Mouse (Mus musculus) cerebellum, adult 2 months (tissue): Measurements from ENCODE around the gene 4930404N11Rik. TPM values are rescaled to one million over a fixed set of nuclear protein-coding genes. Genes with fewer than 3 reads are reported as not detected.

Source experiments
- DNase-seq, 2 experiments: peaks; one replicate each; pipeline ENCODE4 v3.0.0; 2021
- H3K27ac ChIP-seq: fragments of 200-500 bp; 2 replicates; pipeline ENCODE4 v1.5.1; 2012; ENCODE audit warnings: low read length, control low read depth, inconsistent platforms; ENCODE audit not compliant: insufficient read depth
- H3K27me3 ChIP-seq: fragments of 200-500 bp; 2 replicates; pipeline ENCODE4 v1.6.1; 2012; ENCODE audit warnings: inconsistent platforms, mild to moderate bottlenecking, low read length, moderate library complexity; ENCODE audit not compliant: control insufficient read depth, insufficient read depth
- H3K4me1 ChIP-seq: fragments of 200-500 bp; 2 replicates; pipeline ENCODE4 v1.6.1; 2011; ENCODE audit warnings: low read length; ENCODE audit not compliant: control insufficient read depth, insufficient read depth
- H3K4me3 ChIP-seq: fragments of 200-500 bp; replicated peaks from 2 replicates; pipeline ENCODE3; 2011; ENCODE audit warnings: mild to moderate bottlenecking, low read depth, low read length, control low read depth; ENCODE audit not compliant: insufficient read depth
- CTCF ChIP-seq: fragments of 200-500 bp; IDR thresholded peaks from 2 replicates; pipeline ENCODE4 v1.5.1; 2011; ENCODE audit warnings: low read depth, mild to moderate bottlenecking, control low read depth, low read length, moderate library complexity, borderline replicate concordance; ENCODE audit not compliant: insufficient read depth
- POLR2A ChIP-seq: fragments of 200-500 bp; IDR thresholded peaks from 2 replicates; pipeline ENCODE4 v1.6.1; 2011; ENCODE audit warnings: low read length, control low read depth, borderline replicate concordance; ENCODE audit not compliant: insufficient read depth
- WGBS: fragments of 180-500 bp; shearing (Covaris S2); methylation state at CpG from one replicate; pipeline ENCODE4 v1.1.7; 2018; 5-methylcytosine and 5-hydroxymethylcytosine counted together
- polyA plus RNA-seq: library from polyadenylated mRNA; depleted of rRNA; stranded (reverse); fragments of >200 nt; gene quantifications from 2 replicates; pipeline ENCODE4 v1.2.3, GENCODE M21; 2012

Gene 4930404N11Rik
- polyA plus RNA-seq, 1 experiment, result 0.36 TPM

DNA sequence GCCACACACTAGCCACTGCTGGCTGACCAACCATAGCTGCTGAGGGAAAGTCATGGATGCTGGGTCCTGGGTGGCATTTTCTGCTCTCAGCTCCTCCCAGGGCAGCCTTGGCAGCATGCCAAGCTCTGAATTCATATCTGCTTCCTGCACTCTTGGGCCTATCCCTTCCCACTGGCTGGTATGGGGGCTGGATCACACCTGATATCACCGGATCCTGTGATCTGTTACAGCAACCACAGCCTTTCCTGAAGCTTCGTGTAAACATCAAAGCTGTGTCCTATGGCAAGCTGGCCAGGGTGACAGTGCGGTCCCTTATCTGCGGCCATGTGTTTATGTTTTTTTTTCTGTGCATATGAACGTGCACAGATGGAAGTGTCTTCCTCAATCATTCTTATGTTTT is 16.4 kb upstream of the 4930404N11Rik start:
- no peak for DNase-seq
- no peaks in the 10 kb centered on the region for H3K27me3 ChIP-seq
- no peak overlapping the region for H3K4me3 ChIP-seq
- H3K4me1 ChIP-seq, result peaks cover 10% of the 10 kb centered on the region
- TF ChIP-seq POLR2A (no peak), CTCF (no peak)
- no peak overlapping the region for H3K27ac ChIP-seq
- WGBS, result 81% methylated on average over 5 of the region's 5 CpGs

DNA sequence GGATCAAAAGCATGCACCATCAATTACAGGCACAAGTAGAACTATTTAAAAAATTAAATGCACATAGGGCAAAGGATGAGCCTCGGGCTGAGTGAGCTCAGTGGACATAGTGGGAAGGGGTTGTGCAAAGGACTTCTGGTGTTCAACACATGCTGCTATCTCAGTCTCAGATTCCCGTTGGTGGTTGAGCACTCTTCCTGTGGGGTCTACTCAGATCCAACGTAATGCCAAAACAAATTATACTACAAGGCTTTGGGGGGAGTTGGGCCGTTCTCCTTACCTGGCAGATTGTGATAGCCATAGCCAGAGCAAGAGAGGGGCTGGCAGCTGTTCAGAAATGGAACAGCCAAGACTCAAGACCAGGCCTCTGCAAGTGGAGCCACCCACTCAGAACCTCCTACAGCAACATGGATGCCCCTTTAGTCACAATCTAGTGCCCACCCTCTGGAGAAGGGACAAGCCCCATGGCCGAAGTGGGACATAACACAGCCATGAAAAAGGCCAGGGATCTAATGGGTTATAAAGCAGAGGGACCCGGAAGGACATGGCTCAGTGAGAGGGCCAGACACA is 14.3 kb upstream of the 4930404N11Rik start:
- no peak for DNase-seq
- Histone ChIP-seq H3K4me3 (no peak overlapping the region), H3K4me1 (peaks cover 4% of the 10 kb centered on the region; the same call in 1 of the 2 replicates), H3K27ac (no peak overlapping the region), H3K27me3 (no peaks in the 10 kb centered on the region)
- WGBS, result 63% methylated on average over 6 of the region's 6 CpGs
- no peak for TF ChIP-seq CTCF
- TF ChIP-seq POLR2A, result no peak

DNA sequence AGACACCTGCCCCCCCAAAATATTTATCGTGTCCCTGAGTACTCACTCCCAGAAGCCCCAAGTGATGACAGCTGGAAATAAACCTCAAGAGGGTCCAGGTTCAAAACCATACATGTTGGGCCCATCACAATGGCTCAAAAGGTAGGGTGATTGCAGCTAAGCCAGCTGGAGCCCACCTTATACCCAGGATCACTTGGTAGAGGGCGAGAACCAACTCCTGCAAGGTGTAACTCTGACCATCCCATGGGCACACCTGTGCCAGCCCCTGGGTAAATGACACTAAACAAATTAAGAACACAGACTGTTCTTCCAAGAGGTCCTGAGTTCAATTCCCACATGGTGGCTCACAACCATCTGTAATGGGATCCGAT is 13.6 kb upstream of the 4930404N11Rik start:
- 60% methylated on average over 3 of the region's 3 CpGs for WGBS
- H3K27ac ChIP-seq, result no peak overlapping the region
- TF ChIP-seq POLR2A, result no peak
- TF ChIP-seq CTCF, result no peak

DNA sequence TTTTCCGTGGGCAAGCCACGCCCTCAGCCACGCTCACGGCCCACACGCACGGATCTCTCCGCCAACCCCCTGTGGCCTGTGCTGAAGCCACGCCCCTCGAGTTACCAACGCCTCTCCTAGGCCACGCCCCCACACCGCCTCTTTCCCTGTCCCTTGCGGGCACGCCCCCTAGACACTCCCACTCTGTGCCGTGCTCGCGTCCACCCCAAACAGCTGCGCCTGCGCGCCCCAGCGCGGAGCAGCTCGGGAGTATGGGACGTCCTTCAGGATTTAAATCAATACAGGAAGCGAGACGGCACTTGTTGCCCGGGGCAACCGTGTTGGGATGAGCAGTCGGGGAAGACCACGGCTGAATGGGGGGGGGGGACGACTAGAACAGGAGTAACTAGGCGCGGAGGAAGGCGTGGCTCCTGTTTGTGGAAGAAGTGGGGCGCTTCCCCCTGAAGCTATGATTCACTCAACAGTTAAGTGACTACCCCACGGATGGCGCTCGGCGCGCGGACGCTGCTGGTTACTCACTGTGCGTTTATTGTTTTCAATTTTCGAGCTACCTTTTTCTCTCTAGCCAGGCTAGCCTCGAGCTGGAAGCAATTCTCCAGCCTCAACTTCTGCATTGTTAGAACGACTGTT is 13.1 kb upstream of the 4930404N11Rik start:
- Histone ChIP-seq H3K27ac (no peak overlapping the region), H3K4me3 (peak overlapping the region; percentile 58), H3K27me3 (no peaks in the 10 kb centered on the region), H3K4me1 (peaks cover 4% of the 10 kb centered on the region; the same call in 1 of the 2 replicates)
- 1% methylated on average over 46 of the region's 46 CpGs for WGBS
- no peak for TF ChIP-seq CTCF
- no peak for TF ChIP-seq POLR2A
- peak; percentile 100 for DNase-seq

More for the DNA sequence above, 13.6 kb upstream of the 4930404N11Rik start:
- no peaks in the 10 kb centered on the region for H3K27me3 ChIP-seq
- H3K4me1 ChIP-seq, result peaks cover 4% of the 10 kb centered on the region; the same call in 1 of the 2 replicates
- DNase-seq, result no peak
- H3K4me3 ChIP-seq, result no peak overlapping the region

DNA sequence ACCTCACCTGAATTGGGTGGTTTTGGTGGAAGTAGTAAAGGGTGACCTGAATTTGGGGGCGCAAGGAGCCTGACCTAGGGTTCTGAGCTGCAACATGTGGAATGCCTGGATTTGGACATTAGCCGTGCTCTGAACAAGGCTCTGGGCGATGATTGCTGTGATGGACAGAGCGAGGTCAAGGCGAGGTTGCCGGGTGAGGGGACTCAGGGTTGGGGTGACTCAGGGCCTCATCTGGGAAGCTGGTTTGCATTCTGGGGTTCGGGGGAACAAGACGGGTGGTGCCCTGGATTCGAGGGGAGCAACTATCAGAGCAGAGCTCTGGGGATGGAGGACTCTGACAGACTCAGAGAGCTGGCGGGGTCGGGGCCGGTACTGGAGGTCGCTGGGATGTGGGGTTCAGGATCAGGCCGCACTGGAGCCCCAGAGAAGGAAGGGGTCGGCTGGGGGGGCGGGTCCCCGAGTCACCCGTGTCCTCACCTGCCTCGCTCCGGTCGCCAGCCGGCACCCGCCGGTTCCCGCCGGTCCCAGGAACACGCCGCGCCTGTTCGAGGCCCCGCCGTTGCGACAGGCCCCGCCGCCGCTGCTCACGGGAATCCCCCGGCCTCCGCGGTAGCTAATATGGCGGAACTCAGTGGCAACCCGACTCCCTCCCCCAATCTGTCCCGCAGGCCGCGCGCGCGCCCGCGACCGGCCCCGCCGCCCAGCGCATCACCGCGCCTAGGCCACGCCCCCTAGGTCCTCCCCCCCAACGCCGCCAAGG is 12.4 kb upstream of the 4930404N11Rik start, which contains the start of gene Fzr1:
TSS of gene Fzr1 (minus strand) at position 724 of the 760 bp plus-strand sequence.
- Histone ChIP-seq H3K4me3 (peak within 1 kb of the TSS; percentile 87), H3K4me1 (peaks cover 10% of the 10 kb centered on the region), H3K27ac (no peak within 1 kb of the TSS; the same call in 1 of the 2 replicates), H3K27me3 (no peaks in the 10 kb centered on the region)
- under 1% methylated on average over 58 of the region's 59 CpGs for WGBS
- DNase-seq, result peak in 1 of 2 experiments; percentile 47
- TF ChIP-seq POLR2A (peak; percentile 58), CTCF (no peak)

DNA sequence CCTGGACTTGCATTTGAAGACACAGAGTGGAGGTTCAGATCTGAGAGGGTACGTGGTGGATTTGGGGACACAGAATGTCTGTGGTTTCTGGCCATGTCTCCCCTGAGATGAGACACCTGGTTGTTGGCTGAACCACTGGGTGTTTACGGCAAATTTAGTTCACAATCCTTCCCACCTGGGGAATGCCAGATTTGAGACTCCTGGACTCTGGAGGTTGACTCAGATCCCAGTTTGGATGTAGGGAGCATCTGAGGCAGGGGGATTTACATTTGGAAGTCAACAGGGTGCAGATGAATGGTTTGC is 11.7 kb upstream of the 4930404N11Rik start:
- peak overlapping the region; percentile 87 for H3K4me3 ChIP-seq
- H3K27me3 ChIP-seq, result no peaks in the 10 kb centered on the region
- no peak for DNase-seq
- 14% methylated on average over 2 of the region's 2 CpGs for WGBS
- TF ChIP-seq POLR2A (no peak), CTCF (no peak)
- peaks cover 17% of the 10 kb centered on the region for H3K4me1 ChIP-seq
- no peak overlapping the region for H3K27ac ChIP-seq

DNA sequence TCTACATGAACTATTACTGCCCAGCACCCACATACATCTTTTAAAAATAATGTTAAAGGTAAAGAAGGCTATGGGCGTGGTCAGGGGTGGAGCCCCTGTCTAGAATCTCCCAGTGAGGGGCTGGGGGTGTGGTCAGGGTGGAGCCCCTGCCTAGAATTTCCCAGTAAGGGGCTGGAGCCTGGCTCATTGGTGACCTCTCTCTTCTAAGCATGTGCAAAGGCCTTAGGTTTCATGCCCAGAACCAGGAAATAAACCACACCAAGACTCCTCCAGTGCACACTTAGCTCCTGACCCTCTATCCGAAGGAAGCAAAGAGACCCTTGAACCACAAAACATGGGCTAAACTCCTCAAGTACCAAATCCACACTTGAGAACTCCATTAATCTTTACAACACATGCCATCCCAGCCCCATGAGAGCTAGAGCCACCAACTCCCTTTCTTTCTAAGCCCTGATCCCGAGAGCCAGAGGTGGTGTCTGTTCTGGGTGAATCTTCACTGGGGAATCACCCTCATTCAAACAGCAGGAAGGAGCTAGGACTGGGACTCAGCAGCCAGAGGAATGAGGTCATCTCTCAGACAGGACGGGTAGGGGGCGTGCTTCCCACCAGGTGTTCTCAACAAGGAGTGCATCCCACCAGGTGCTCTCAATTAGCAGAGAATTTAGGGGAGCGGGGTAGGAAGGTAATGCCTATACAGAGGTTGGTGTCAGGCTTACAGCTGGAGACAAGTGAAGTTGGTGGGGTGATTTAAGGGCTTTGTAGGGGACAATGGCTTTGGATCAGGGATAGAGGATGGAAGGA is 11.1 kb upstream of the 4930404N11Rik start:
- no peak overlapping the region for H3K27ac ChIP-seq
- H3K4me1 ChIP-seq, result peaks cover 18% of the 10 kb centered on the region
- H3K27me3 ChIP-seq, result no peaks in the 10 kb centered on the region
- H3K4me3 ChIP-seq, result peak overlapping the region; percentile 87
- TF ChIP-seq CTCF (no peak), POLR2A (no peak)
- no peak for DNase-seq
- 41% methylated on average over 6 of the region's 6 CpGs for WGBS

DNA sequence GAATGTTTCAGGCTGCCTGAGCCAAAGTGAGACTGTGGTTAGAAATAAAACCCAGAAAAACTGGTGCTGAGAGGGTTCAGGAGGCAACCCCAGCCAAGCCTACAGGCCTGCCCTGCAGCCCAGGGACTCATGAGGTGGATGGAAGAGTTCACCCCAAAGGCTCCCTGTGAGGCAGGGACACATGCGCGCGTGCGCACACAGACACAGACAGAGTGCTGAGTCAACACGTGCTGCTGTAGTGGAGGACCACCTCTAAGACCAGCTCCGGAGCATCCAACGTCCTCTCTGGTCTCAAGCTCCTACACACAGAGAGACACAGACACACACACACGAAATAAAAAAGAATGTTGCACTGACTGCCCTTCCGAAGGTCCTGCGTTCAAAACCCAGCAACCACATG is 9.7 kb upstream of the 4930404N11Rik start:
- TF ChIP-seq POLR2A (no peak), CTCF (no peak)
- 86% methylated on average over 10 of the region's 10 CpGs for WGBS
- Histone ChIP-seq H3K4me3 (no peak overlapping the region), H3K4me1 (peaks cover 18% of the 10 kb centered on the region), H3K27ac (no peak overlapping the region), H3K27me3 (no peaks in the 10 kb centered on the region)
- no peak for DNase-seq
